Mouse (Mus musculus) ES-Bruce4 (cell line): ENCODE measurements around the gene Gldc.

Source experiments
- CTCF ChIP-seq: IDR thresholded peaks from one replicate; pipeline ENCODE4 v1.8.1; 2011; ENCODE audit warnings: low read depth, low read length
- EP300 ChIP-seq: IDR thresholded peaks from 2 replicates; pipeline ENCODE4 v1.6.1; 2011; ENCODE audit warnings: low read depth, low read length; ENCODE audit not compliant: insufficient read depth
- POLR2A ChIP-seq: IDR thresholded peaks from one replicate; pipeline ENCODE4 v1.8.1; 2011; ENCODE audit warnings: low read length; ENCODE audit not compliant: insufficient read depth

DNA sequence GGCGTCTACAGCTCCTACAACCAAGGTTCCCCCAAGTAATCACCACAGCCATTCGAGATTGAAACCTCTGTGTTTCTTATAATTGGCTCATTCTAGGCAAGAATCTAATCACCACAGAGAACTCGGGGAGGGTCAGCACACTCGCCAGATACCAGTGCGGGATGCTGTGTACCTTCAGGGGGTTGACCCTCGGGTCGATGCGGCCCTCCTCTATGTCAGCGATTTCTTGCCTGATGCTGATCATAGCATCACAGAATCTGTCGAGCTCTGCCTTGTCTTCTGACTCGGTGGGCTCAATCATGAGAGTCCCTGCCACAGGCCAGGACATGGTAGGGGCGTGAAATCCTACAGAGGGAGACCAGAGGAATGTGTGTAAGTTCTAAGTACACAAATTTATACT, 74.7 kb downstream of the Gldc start:
- TF ChIP-seq CTCF: no peak
- TF ChIP-seq POLR2A: no peak
- no peak for TF ChIP-seq EP300
